Mouse (Mus musculus) liver, embryonic 14.5 days (tissue): ENCODE data around the gene Paxip1. TPM values are rescaled to one million over a fixed set of nuclear protein-coding genes. Genes with fewer than 3 reads are reported as not detected.

ENCODE experiments used
- ATAC-seq: fragments of 200-750 bp; cut with Nextera tagmentation; 2 replicates; pipeline ENCODE4 v1.8.0; 2017; ENCODE audit warnings: moderate number of reproducible peaks, mild to moderate bottlenecking, moderate library complexity; ENCODE audit not compliant: insufficient read depth
- DNase-seq, 3 experiments: peaks; one replicate each; pipeline ENCODE4 v3.0.0-alpha.2; 2012 to 2013; ENCODE audit warnings: low read depth in 3 of 3, low spot score in 3 of 3
- H3K27ac ChIP-seq: fragments of 300-500 bp; sonication (generic); 2 replicates; pipeline ENCODE4 v1.5.1; 2014; ENCODE audit warnings: moderate library complexity, mild to moderate bottlenecking, control low read depth, inconsistent platforms
- H3K27me3 ChIP-seq: fragments of 300-500 bp; sonication (generic); 2 replicates; pipeline ENCODE4 v1.6.1; 2014; ENCODE audit warnings: mild to moderate bottlenecking, low read length, moderate library complexity; ENCODE audit not compliant: control insufficient read depth, insufficient read depth
- H3K36me3 ChIP-seq: fragments of 300-500 bp; sonication (generic); replicated peaks from 2 replicates; pipeline ENCODE4 v1.6.1; 2014; ENCODE audit warnings: low read depth; ENCODE audit not compliant: control insufficient read depth, insufficient read depth
- H3K4me1 ChIP-seq, 2 experiments: fragments of 200-500 bp in 1 of 2; fragments of 300-500 bp in 1 of 2; sonication (generic) in 1 of 2; replicated peaks; 2 replicates each; pipeline ENCODE4 v1.6.1; 2012 to 2014; ENCODE audit warnings: antibody characterized with exemption in 1 of 2, inconsistent platforms in 1 of 2, low read length in 1 of 2; ENCODE audit not compliant: control insufficient read depth in 2 of 2, insufficient read depth in 2 of 2
- H3K4me2 ChIP-seq: fragments of 300-500 bp; sonication (generic); 2 replicates; pipeline ENCODE4 v1.6.1; 2014; ENCODE audit warnings: low read depth, mild to moderate bottlenecking, control low read depth, moderate library complexity
- H3K4me3 ChIP-seq, 2 experiments: fragments of 200-500 bp in 1 of 2; fragments of 300-500 bp in 1 of 2; sonication (generic) in 1 of 2; 2 replicates each; pipeline ENCODE4 v1.5.1; 2012 to 2014; ENCODE audit warnings: low read depth in 2 of 2, low read length in 2 of 2, mild to moderate bottlenecking in 2 of 2, control low read depth in 1 of 2, inconsistent platforms in 1 of 2, moderate library complexity in 1 of 2; ENCODE audit not compliant: insufficient read depth in 1 of 2
- H3K9ac ChIP-seq: fragments of 300-500 bp; sonication (generic); replicated peaks from 2 replicates; pipeline ENCODE4 v1.6.1; 2014; ENCODE audit warnings: mild to moderate bottlenecking, control low read depth, moderate library complexity
- H3K9me3 ChIP-seq: fragments of 300-500 bp; sonication (generic); 2 replicates; pipeline ENCODE4 v1.6.1; 2016; ENCODE audit warnings: low read length, mixed read lengths; ENCODE audit not compliant: control insufficient read depth
- CTCF ChIP-seq: IDR thresholded peaks from 2 replicates; pipeline ENCODE4 v1.5.1; 2016; ENCODE audit warnings: antibody characterized with exemption, low read depth, control low read depth
- EP300 ChIP-seq: IDR thresholded peaks from 2 replicates; pipeline ENCODE4 v1.6.1; 2016; ENCODE audit warnings: antibody characterized with exemption, low read depth
- WGBS: fragments of 180-500 bp; shearing (Covaris S2); extraction: QIAGEN DNeasy Blood & Tissue Kit; methylation state at CpG from one replicate; pipeline ENCODE4 v1.1.7; 2014; ENCODE audit not compliant: insufficient replicate concordance; 5-methylcytosine and 5-hydroxymethylcytosine counted together
- polyA plus RNA-seq, 2 experiments: library from polyadenylated mRNA; depleted of rRNA in 1 of 2; stranded (reverse) in 1 of 2; unstranded in 1 of 2; fragments of >200 nt; fragmentation: Nextera tagmentation in 1 of 2; extraction: Ambion mirVana in 1 of 2; gene quantifications; 2 replicates each; pipeline versions ENCODE4 v1.2.1 to v1.2.3; 2012 to 2014

Gene Paxip1
- polyA plus RNA-seq, 2 experiments = 18.9 to 25.6 TPM

DNA sequence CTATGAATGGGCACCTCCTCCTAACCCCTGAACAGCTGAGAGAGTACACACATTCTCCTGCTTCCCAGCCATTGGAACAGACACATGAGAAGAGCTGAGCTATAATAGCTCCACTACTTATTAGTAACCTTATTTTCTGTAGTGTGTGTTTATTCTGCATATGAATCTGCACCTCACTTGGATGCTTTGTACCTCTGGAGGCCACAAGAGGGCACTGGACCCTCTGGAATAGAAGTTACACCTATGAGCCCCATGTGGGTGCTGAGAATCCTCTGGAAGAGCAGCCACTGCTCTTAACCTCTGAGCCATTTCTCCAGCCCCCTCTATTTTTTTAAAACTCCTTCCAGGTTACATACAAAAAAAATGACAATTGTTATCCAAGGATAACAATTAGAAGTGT, 86.5 kb downstream of the Paxip1 start:
- no peaks in the 10 kb centered on the region; the same call in 1 of the 2 replicates for H3K9me3 ChIP-seq
- peaks cover 36 to 39% of the 10 kb centered on the region in 2 experiments for H3K4me1 ChIP-seq
- TF ChIP-seq EP300 (no peak), CTCF (peak; percentile 67)
- H3K27me3 ChIP-seq = no peaks in the 10 kb centered on the region
- no peak overlapping the region for H3K4me2 ChIP-seq
- DNase-seq = no peak
- no peak overlapping the region for H3K4me3 ChIP-seq
- no peak overlapping the region for H3K27ac ChIP-seq
- no peak overlapping the region for H3K9ac ChIP-seq
- ATAC-seq = no peak
- no peaks in the 10 kb centered on the region for H3K36me3 ChIP-seq

DNA sequence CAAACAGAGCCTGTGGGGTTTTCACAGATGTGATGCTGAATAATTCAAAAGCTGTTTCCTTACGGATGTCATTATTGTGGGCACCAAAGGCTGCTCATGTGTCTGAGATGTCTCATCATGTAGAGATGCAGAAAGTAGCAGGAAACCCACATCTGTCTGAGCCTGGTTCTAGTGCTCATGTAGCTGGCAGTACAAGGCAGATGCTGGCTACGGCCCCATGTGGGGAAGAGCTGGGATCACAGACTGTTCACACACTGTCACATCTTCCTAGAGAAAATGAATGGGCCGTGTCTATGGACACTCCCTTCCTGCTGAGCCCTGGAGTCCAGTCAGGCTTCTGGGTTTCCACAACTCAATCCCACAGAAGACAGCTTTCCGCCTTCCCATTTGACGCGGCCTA, 89.0 kb downstream of the Paxip1 start:
- Histone ChIP-seq H3K4me2 (no peak overlapping the region), H3K9ac (no peak overlapping the region), H3K9me3 (no peaks in the 10 kb centered on the region; the same call in 1 of the 2 replicates), H3K4me3 (no peak overlapping the region), H3K27ac (no peak overlapping the region), H3K36me3 (no peaks in the 10 kb centered on the region), H3K27me3 (no peaks in the 10 kb centered on the region), H3K4me1 (peaks cover 13 to 14% of the 10 kb centered on the region in 2 experiments)
- TF ChIP-seq CTCF (no peak), EP300 (no peak)
- DNase-seq (no peak), ATAC-seq (no peak)
- 69% methylated on average over 6 of the region's 6 CpGs for WGBS

Other genes with a start within 250 kb of the Paxip1 start
- gene Htr5a, start 50.5 kb upstream of the Paxip1 start, polyA plus RNA-seq (2012; rRNA removed) = not detected in 2 replicates
- gene Htr5a, start 50.5 kb upstream of the Paxip1 start, polyA plus RNA-seq (2014; fragmentation: Nextera tagmentation; extraction: Ambion mirVana) = not detected in 2 replicates